Mouse (Mus musculus): Measurements from ENCODE around the gene Gnai2. TPM values are rescaled to one million over a fixed set of nuclear protein-coding genes. Genes with fewer than 3 reads are reported as not detected.

Gene Gnai2
- total RNA-seq, 1 experiment from 2014 or later, result 319 TPM

- no peak for ATAC-seq (replicated peaks; ENCODE audit: low read depth, poor library complexity, severe bottlenecking)
These were observed 24.8 kb upstream of the Gnai2 start for GRCm38 (mm10) chr9:107659961-107660360.

- no peak for ATAC-seq (replicated peaks; ENCODE audit: low read depth, poor library complexity, severe bottlenecking)
These were observed 24.4 kb upstream of the Gnai2 start for GRCm38 (mm10) chr9:107659551-107659950.

- ATAC-seq (replicated peaks; ENCODE audit: low read depth, poor library complexity, severe bottlenecking), result no peak
These were observed 22.9 kb upstream of the Gnai2 start for GRCm38 (mm10) chr9:107658096-107658495.

GRCm38 (mm10) chr9:107657144-107657543, 22.0 kb upstream of the Gnai2 start:
- no peak for ATAC-seq (replicated peaks; ENCODE audit: low read depth, poor library complexity, severe bottlenecking)

GRCm38 (mm10) chr9:107654585-107654984, 19.4 kb upstream of the Gnai2 start:
- no peak for ATAC-seq (replicated peaks; ENCODE audit: low read depth, poor library complexity, severe bottlenecking)

GRCm38 (mm10) chr9:107653474-107653873, 18.3 kb upstream of the Gnai2 start:
- ATAC-seq (replicated peaks; ENCODE audit: low read depth, poor library complexity, severe bottlenecking), result no peak

- ATAC-seq (replicated peaks; ENCODE audit: low read depth, poor library complexity, severe bottlenecking), result no peak
These were observed 15.7 kb upstream of the Gnai2 start for GRCm38 (mm10) chr9:107650708-107651481.

- no peak for ATAC-seq (replicated peaks; ENCODE audit: low read depth, poor library complexity, severe bottlenecking)
These were observed 15.1 kb upstream of the Gnai2 start for GRCm38 (mm10) chr9:107650225-107650624.

GRCm38 (mm10) chr9:107648767-107649166, 13.6 kb upstream of the Gnai2 start:
- no peak for ATAC-seq (replicated peaks; ENCODE audit: low read depth, poor library complexity, severe bottlenecking)

GRCm38 (mm10) chr9:107646975-107647374, 11.8 kb upstream of the Gnai2 start:
- no peak for ATAC-seq (replicated peaks; ENCODE audit: low read depth, poor library complexity, severe bottlenecking)

- ATAC-seq (replicated peaks; ENCODE audit: low read depth, poor library complexity, severe bottlenecking), result peak; percentile 73
These were observed 10.4 kb upstream of the Gnai2 start for GRCm38 (mm10) chr9:107645577-107645976.

- ATAC-seq (replicated peaks; ENCODE audit: low read depth, poor library complexity, severe bottlenecking), result no peak
These were observed 10.0 kb upstream of the Gnai2 start for GRCm38 (mm10) chr9:107645153-107645510.

GRCm38 (mm10) chr9:107644495-107645152, 9.5 kb upstream of the Gnai2 start:
- ATAC-seq (replicated peaks; ENCODE audit: low read depth, poor library complexity, severe bottlenecking), result peak; percentile 68

- no peak for ATAC-seq (replicated peaks; ENCODE audit: low read depth, poor library complexity, severe bottlenecking)
These were observed 8.5 kb upstream of the Gnai2 start for GRCm38 (mm10) chr9:107643544-107644214.

GRCm38 (mm10) chr9:107641666-107642065, 6.5 kb upstream of the Gnai2 start:
- no peak for ATAC-seq (replicated peaks; ENCODE audit: low read depth, poor library complexity, severe bottlenecking)

- ATAC-seq (replicated peaks; ENCODE audit: low read depth, poor library complexity, severe bottlenecking), result peak; percentile 63
These were observed 5.1 kb upstream of the Gnai2 start for GRCm38 (mm10) chr9:107640257-107640772.

GRCm38 (mm10) chr9:107637070-107637469, 1.9 kb upstream of the Gnai2 start:
- no peak for ATAC-seq (replicated peaks; ENCODE audit: low read depth, poor library complexity, severe bottlenecking)

- ATAC-seq (replicated peaks; ENCODE audit: low read depth, poor library complexity, severe bottlenecking), result no peak
These were observed 525 bp downstream of the Gnai2 start for GRCm38 (mm10) chr9:107634406-107635278.

GRCm38 (mm10) chr9:107633661-107634405, 1.3 kb downstream of the Gnai2 start:
- no peak for ATAC-seq (replicated peaks; ENCODE audit: low read depth, poor library complexity, severe bottlenecking)

All from common myeloid progenitor, adult 5-6 weeks (primary cell).